Mouse (Mus musculus): ENCODE data around the gene Pdcd7.

The Pdcd7 gene

DNA sequence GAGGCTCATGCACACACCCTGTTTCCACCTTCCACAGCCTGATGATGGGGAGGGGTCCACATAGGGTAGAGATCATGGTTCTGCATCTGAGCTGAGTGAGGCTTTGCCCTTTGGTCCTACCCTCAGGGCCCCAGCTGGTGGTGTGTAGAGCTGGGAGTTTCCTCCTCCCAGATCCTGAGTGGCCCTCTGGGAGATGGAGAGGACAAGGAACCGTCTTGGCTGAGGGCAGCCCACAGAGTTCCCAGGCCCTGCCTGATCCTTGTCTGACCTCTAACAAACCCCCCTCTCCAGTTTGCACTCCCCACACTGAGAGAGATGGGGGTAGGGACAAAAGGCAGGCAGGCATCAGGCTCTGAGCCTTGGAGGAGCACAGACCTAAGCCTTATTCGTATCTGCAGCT, 48.5 kb downstream of the Pdcd7 start:
- DNase-seq (ENCODE audit: low read depth, low spot score) = no peak

GRCm38 (mm10) chr9:65398279-65398678, 52.4 kb downstream of the Pdcd7 start, which contains the start of gene Rasl12:
TSS of gene Rasl12 (plus strand) at chr9:65398506.
- peak; percentile 79 for DNase-seq (ENCODE audit: low read depth, low spot score)

DNA sequence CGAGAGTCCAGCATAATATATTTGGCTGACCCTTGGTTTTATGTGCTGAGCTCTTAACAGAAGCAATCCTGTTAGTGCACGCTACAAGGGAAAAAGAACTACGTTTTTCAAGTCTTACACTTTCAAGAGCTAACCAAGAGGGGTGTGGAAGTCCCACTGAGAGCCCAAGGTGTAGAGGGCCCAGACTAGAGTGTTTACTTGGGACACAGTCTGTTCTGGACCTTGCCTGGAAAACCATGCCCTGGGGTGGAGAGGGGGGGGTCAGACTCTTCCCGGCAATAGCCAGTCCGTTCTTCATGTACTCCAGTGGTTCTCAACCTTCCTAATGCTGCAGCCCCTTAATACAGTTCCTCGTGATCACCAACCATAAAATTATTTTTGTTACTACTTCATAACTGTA, 54.0 kb downstream of the Pdcd7 start:
- no peak for DNase-seq (ENCODE audit: low read depth, low spot score)

GRCm38 (mm10) chr9:65404331-65405183, 58.7 kb downstream of the Pdcd7 start:
- no peak for DNase-seq (ENCODE audit: low read depth, low spot score)

- no peak for DNase-seq (ENCODE audit: low read depth, low spot score)
These were observed 59.2 kb downstream of the Pdcd7 start for GRCm38 (mm10) chr9:65405184-65405449.

GRCm38 (mm10) chr9:65407327-65407726, 61.4 kb downstream of the Pdcd7 start:
- DNase-seq (ENCODE audit: low read depth, low spot score) = no peak

- DNase-seq (ENCODE audit: low read depth, low spot score) = no peak
These were observed 62.0 kb downstream of the Pdcd7 start for GRCm38 (mm10) chr9:65407861-65408260.

- DNase-seq (ENCODE audit: low read depth, low spot score) = no peak
These were observed 63.0 kb downstream of the Pdcd7 start for GRCm38 (mm10) chr9:65408871-65409295.
